Mouse (Mus musculus) MEL (cell line): ENCODE results near the gene Erbb2. TPM values are rescaled to one million over a fixed set of nuclear protein-coding genes. Genes with fewer than 3 reads are reported as not detected.

ENCODE experiments used
- DNase-seq: peaks from one replicate; pipeline ENCODE4 v3.0.0; 2011; ENCODE audit warnings: low read depth, low spot score
- H3K27ac ChIP-seq: 2 replicates; pipeline ENCODE4 v1.5.1; 2012; ENCODE audit warnings: low read depth, mild to moderate bottlenecking, control low read depth, low read length, moderate library complexity; ENCODE audit not compliant: control insufficient read depth
- H3K27me3 ChIP-seq, 2 experiments: fragments of 150-350 bp in 1 of 2; sonication (generic) in 1 of 2; 2 replicates each; pipeline ENCODE4 v1.6.1; 2012; ENCODE audit warnings: low read length in 2 of 2, mild to moderate bottlenecking in 2 of 2, improper control_type of control experiment in 1 of 2, moderate library complexity in 1 of 2; ENCODE audit not compliant: insufficient read depth in 2 of 2, control insufficient read depth in 1 of 2
- H3K36me3 ChIP-seq, 2 experiments: 2 replicates each; pipeline ENCODE4 v1.6.1; 2012 to 2014; ENCODE audit warnings: low read length in 2 of 2, improper control_type of control experiment in 1 of 2, inconsistent platforms in 1 of 2, mild to moderate bottlenecking in 1 of 2; ENCODE audit not compliant: insufficient read depth in 2 of 2, control insufficient read depth in 1 of 2
- H3K4me1 ChIP-seq, 2 experiments: fragments of 150-350 bp in 1 of 2; sonication (generic) in 1 of 2; 2 replicates each; pipeline ENCODE4 v1.6.1; 2012; ENCODE audit warnings: low read length in 2 of 2, improper control_type of control experiment in 1 of 2, mild to moderate bottlenecking in 1 of 2; ENCODE audit not compliant: insufficient read depth in 2 of 2, control insufficient read depth in 1 of 2
- H3K4me3 ChIP-seq, 2 experiments: fragments of 150-350 bp in 1 of 2; sonication (generic) in 1 of 2; 2 replicates each; pipeline ENCODE4 v1.5.1; 2012; ENCODE audit warnings: low read depth in 2 of 2, low read length in 2 of 2, mild to moderate bottlenecking in 2 of 2, moderate library complexity in 2 of 2, control low read depth in 1 of 2, improper control_type of control experiment in 1 of 2; ENCODE audit not compliant: control insufficient read depth in 1 of 2, insufficient read depth in 1 of 2
- H3K79me2 ChIP-seq: 2 replicates; pipeline ENCODE4 v1.6.1; 2012; ENCODE audit warnings: mild to moderate bottlenecking, low read length, moderate library complexity; ENCODE audit not compliant: control insufficient read depth, poor library complexity, insufficient read depth
- H3K9ac ChIP-seq: 2 replicates; pipeline ENCODE4 v1.6.1; 2012; ENCODE audit warnings: low read depth, mild to moderate bottlenecking, control low read depth, low read length, moderate library complexity; ENCODE audit not compliant: control insufficient read depth, poor library complexity, severe bottlenecking
- H3K9me3 ChIP-seq: fragments of 150-350 bp; sonication (generic); replicated peaks from 2 replicates; pipeline ENCODE4 v1.6.1; 2012; ENCODE audit warnings: mild to moderate bottlenecking, low read length, improper control_type of control experiment, moderate library complexity; ENCODE audit not compliant: insufficient read depth
- BHLHE40 ChIP-seq: IDR thresholded peaks from 2 replicates; pipeline ENCODE4 v1.6.1; 2012; ENCODE audit warnings: low read depth, mild to moderate bottlenecking, inconsistent platforms, low read length, improper control_type of control experiment, borderline replicate concordance
- CHD1 ChIP-seq: IDR thresholded peaks from 2 replicates; pipeline ENCODE4 v1.6.1; 2012; ENCODE audit warnings: low read depth, mild to moderate bottlenecking, inconsistent platforms, low read length, improper control_type of control experiment
- CHD2 ChIP-seq: IDR thresholded peaks from 2 replicates; pipeline ENCODE4 v1.6.1; 2011; ENCODE audit warnings: low read length, improper control_type of control experiment
- CTCF ChIP-seq, 3 experiments: IDR thresholded peaks in 2 of 3; conservative IDR thresholded peaks in 1 of 3; 2 replicates each; pipeline ENCODE4 v1.5.1; 2011 to 2012; ENCODE audit warnings: low read length in 3 of 3, low read depth in 2 of 3, mild to moderate bottlenecking in 2 of 3, improper control_type of control experiment in 1 of 3, inconsistent platforms in 1 of 3, mixed read lengths in 1 of 3, moderate library complexity in 1 of 3; ENCODE audit not compliant: control insufficient read depth in 1 of 3, insufficient read depth in 1 of 3, poor library complexity in 1 of 3, severe bottlenecking in 1 of 3
- E2F4 ChIP-seq: IDR thresholded peaks from 2 replicates; pipeline ENCODE4 v1.6.1; 2011; ENCODE audit warnings: low read depth, low read length, improper control_type of control experiment, borderline replicate concordance
- EP300 ChIP-seq, 2 experiments: IDR thresholded peaks; 2 replicates each; pipeline ENCODE4 v1.6.1; 2011; ENCODE audit warnings: improper control_type of control experiment in 2 of 2, low read length in 2 of 2, low read depth in 1 of 2, mild to moderate bottlenecking in 1 of 2
- GATA1 ChIP-seq: IDR thresholded peaks from 2 replicates; pipeline ENCODE4 v1.6.1; 2011; ENCODE audit warnings: low read depth, low read length, improper control_type of control experiment
- HCFC1 ChIP-seq: IDR thresholded peaks from 2 replicates; pipeline ENCODE4 v1.6.1; 2012; ENCODE audit warnings: low read depth, mild to moderate bottlenecking, inconsistent platforms, low read length, improper control_type of control experiment, moderate library complexity
- JUND ChIP-seq: IDR thresholded peaks from 2 replicates; pipeline ENCODE4 v1.6.1; 2011; ENCODE audit warnings: low read depth, mild to moderate bottlenecking, improper control_type of control experiment, low read length
- KAT2A ChIP-seq: conservative IDR thresholded peaks from 2 replicates; pipeline ENCODE4 v1.6.1; 2012; ENCODE audit warnings: low read depth, low read length, improper control_type of control experiment, inconsistent platforms
- MAFK ChIP-seq: IDR thresholded peaks from 2 replicates; pipeline ENCODE4 v1.6.1; 2011; ENCODE audit warnings: low read depth, mild to moderate bottlenecking, low read length, improper control_type of control experiment, borderline replicate concordance
- MAX ChIP-seq: IDR thresholded peaks from 2 replicates; pipeline ENCODE4 v1.6.1; 2011; ENCODE audit warnings: low read length, improper control_type of control experiment
- MAZ ChIP-seq: IDR thresholded peaks from 2 replicates; pipeline ENCODE4 v1.6.1; 2012; ENCODE audit warnings: low read depth, mild to moderate bottlenecking, inconsistent platforms, low read length, improper control_type of control experiment
- MEF2A ChIP-seq: IDR thresholded peaks from 2 replicates; pipeline ENCODE4 v1.6.1; 2014; ENCODE audit warnings: low read depth, mild to moderate bottlenecking, inconsistent platforms, low read length, improper control_type of control experiment; ENCODE audit not compliant: poor library complexity, insufficient replicate concordance, severe bottlenecking; ENCODE audit errors: extremely low read depth
- MYB ChIP-seq: IDR thresholded peaks from 2 replicates; pipeline ENCODE4 v1.6.1; 2011; ENCODE audit warnings: mild to moderate bottlenecking, low read depth, low read length, improper control_type of control experiment
- MYC ChIP-seq: IDR thresholded peaks from 2 replicates; pipeline ENCODE4 v1.6.1; 2011; ENCODE audit warnings: low read depth, mild to moderate bottlenecking, low read length, improper control_type of control experiment, moderate library complexity
- NRF1 ChIP-seq: IDR thresholded peaks from 2 replicates; pipeline ENCODE4 v1.6.1; 2014; ENCODE audit warnings: low read depth, mild to moderate bottlenecking, inconsistent platforms, low read length, improper control_type of control experiment, moderate library complexity; ENCODE audit not compliant: poor library complexity, insufficient read depth, severe bottlenecking
- POLR2A ChIP-seq, 2 experiments: IDR thresholded peaks; 2 replicates each; pipeline ENCODE4 v1.6.1; 2011 to 2012; ENCODE audit warnings: low read length in 2 of 2, mild to moderate bottlenecking in 2 of 2, control low read depth in 1 of 2, improper control_type of control experiment in 1 of 2, low read depth in 1 of 2, moderate library complexity in 1 of 2; ENCODE audit not compliant: control insufficient read depth in 1 of 2, insufficient read depth in 1 of 2, poor library complexity in 1 of 2
- POLR2AphosphoS2 ChIP-seq: IDR thresholded peaks from 2 replicates; pipeline ENCODE4 v1.6.1; 2011; ENCODE audit warnings: low read length, improper control_type of control experiment
- POLR2AphosphoS5 ChIP-seq: IDR thresholded peaks from 2 replicates; pipeline ENCODE4 v1.6.1; 2012; ENCODE audit warnings: low read depth, borderline replicate concordance, mild to moderate bottlenecking, inconsistent platforms, low read length, moderate library complexity, mixed read lengths
- RCOR1 ChIP-seq: IDR thresholded peaks from 2 replicates; pipeline ENCODE4 v1.6.1; 2012; ENCODE audit warnings: low read depth, mild to moderate bottlenecking, inconsistent platforms, low read length, improper control_type of control experiment
- SIN3A ChIP-seq: IDR thresholded peaks from 2 replicates; pipeline ENCODE4 v1.6.1; 2012; ENCODE audit warnings: low read length, improper control_type of control experiment, inconsistent platforms
- SMC3 ChIP-seq: IDR thresholded peaks from 2 replicates; pipeline ENCODE4 v1.6.1; 2011; ENCODE audit warnings: low read depth, low read length, improper control_type of control experiment
- TAL1 ChIP-seq: IDR thresholded peaks from 2 replicates; pipeline ENCODE4 v1.6.1; 2012; ENCODE audit warnings: mild to moderate bottlenecking, inconsistent platforms, low read length, moderate library complexity, mixed read lengths
- TBP ChIP-seq: IDR thresholded peaks from 2 replicates; pipeline ENCODE4 v1.8.0; 2011; ENCODE audit warnings: low read depth, low read length, improper control_type of control experiment
- UBTF ChIP-seq: IDR thresholded peaks from 2 replicates; pipeline ENCODE4 v1.6.1; 2012; ENCODE audit warnings: low read depth, mild to moderate bottlenecking, inconsistent platforms, low read length, improper control_type of control experiment, moderate library complexity, borderline replicate concordance; ENCODE audit not compliant: insufficient read depth
- USF2 ChIP-seq, 2 experiments: IDR thresholded peaks; 2 replicates each; pipeline ENCODE4 v1.6.1; 2011 to 2012; ENCODE audit warnings: improper control_type of control experiment in 2 of 2, low read length in 2 of 2, borderline replicate concordance in 1 of 2, inconsistent platforms in 1 of 2, low read depth in 1 of 2, mild to moderate bottlenecking in 1 of 2; ENCODE audit not compliant: insufficient read depth in 1 of 2
- ZKSCAN1 ChIP-seq: IDR thresholded peaks from 2 replicates; pipeline ENCODE4 v1.6.1; 2012; ENCODE audit warnings: low read depth, mild to moderate bottlenecking, inconsistent platforms, low read length, improper control_type of control experiment, moderate library complexity
- polyA plus RNA-seq, 2 experiments: library from polyadenylated mRNA; stranded (reverse) in 1 of 2; unstranded in 1 of 2; fragments of >175 nt in 1 of 2; fragments of >200 nt in 1 of 2; gene quantifications; 2 replicates each; pipeline versions ENCODE4 v1.2.1 to v1.2.4; 2012; ENCODE audit warnings: low replicate concordance in 2 of 2, low read depth in 1 of 2; ENCODE audit not compliant: insufficient read length in 2 of 2, insufficient read depth in 1 of 2, missing spikeins in 1 of 2
- total RNA-seq: library from RNA; depleted of rRNA; stranded (reverse); fragments of 300-350 nt; gene quantifications from 2 replicates; pipeline ENCODE4 v1.2.3, GENCODE M21; 2012

Erbb2 gene
- total and polyA plus RNA-seq, 3 experiments = not detected

DNA sequence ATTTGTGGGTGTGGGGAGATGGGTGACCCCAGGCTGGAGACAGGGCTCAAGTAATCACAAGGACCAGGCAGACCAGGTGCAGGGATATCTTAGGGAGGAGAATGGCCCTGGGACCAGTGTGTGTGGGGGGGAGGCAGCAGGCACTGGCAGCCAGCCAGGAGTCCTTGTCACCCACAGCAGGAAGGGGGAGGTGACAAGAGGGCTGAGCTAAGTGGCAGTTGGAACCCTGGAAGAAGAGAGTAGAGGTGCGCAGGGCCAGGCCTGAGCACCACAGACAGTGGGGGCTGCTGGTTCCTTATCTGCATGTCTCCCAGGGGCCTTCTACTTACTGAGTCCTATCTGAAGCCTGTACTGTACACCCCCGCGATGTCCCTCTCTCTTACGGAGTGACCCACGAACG is 19.0 kb upstream of the Erbb2 start (continued):
- TF ChIP-seq MAFK (no peak), TAL1 (peak; percentile 70), RCOR1 (peak; percentile 41; the same call in 1 of the 2 replicates), SMC3 (no peak), BHLHE40 (peak; percentile 31; the same call in 1 of the 2 replicates), MEF2A (no peak), NRF1 (peak; percentile 78), CTCF (IDR thresholded peaks at IDR 0.05 in 2 of 3, conservative IDR thresholded peaks at IDR 0.05 in 1 of 3; ENCODE audit: control insufficient read depth in 1 of 3, insufficient read depth in 1 of 3, low read depth in 2 of 3, low read length in 3 of 3, poor library complexity in 1 of 3, severe bottlenecking in 1 of 3) (no peak), SIN3A (peak; percentile 88), GATA1 (peak; percentile 87), JUND (no peak), MYB (peak; percentile 88), POLR2AphosphoS2 (peak; percentile 69), HCFC1 (peak; percentile 68), MAZ (peak; percentile 87; the same call in 1 of the 2 replicates), MAX (peak; percentile 48), TBP (peak; percentile 75), CHD2 (no peak), USF2 (IDR thresholded peaks at IDR 0.05; ENCODE audit: borderline replicate concordance in 1 of 2, insufficient read depth in 1 of 2, low read depth in 1 of 2, low read length in 2 of 2) (no peak), CHD1 (no peak), ZKSCAN1 (no peak), POLR2A (IDR thresholded peaks at IDR 0.05; ENCODE audit: control insufficient read depth in 1 of 2, insufficient read depth in 1 of 2, low read depth in 1 of 2, low read length in 2 of 2, poor library complexity in 1 of 2) (peak in 1 of 2 experiments; percentile 93; a peak in 2 of 4 replicates), MYC (no peak), EP300 (IDR thresholded peaks at IDR 0.05; ENCODE audit: low read depth in 1 of 2, low read length in 2 of 2) (peak; percentile 77 to 90), E2F4 (no peak)

DNA sequence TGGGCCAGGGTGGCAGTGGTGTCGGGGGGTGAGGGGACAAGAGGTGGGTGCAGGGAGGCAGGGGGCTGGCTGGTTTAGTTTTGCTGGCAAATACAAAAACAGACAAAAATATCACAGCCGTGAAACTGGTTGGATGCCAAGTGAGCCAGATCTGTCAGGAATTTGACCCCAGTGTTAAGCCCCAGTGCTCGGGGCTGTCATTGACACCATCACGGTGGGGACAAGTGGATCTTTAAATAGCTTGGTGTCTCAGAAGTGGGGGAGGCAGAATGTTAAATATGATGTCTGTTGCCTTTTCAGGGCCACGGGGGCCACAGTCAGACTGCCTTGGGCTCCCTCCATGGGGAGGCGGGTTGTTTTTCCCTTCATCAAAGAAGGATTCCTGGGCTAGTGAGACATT is 18.0 kb upstream of the Erbb2 start:
- Histone ChIP-seq H3K9me3 (no peaks in the 10 kb centered on the region), H3K4me1 (peaks cover 21 to 40% of the 10 kb centered on the region in 2 experiments), H3K27ac (peak overlapping the region; percentile 79), H3K4me3 (no peak overlapping the region), H3K9ac (peak overlapping the region; percentile 53; the same call in 1 of the 2 replicates), H3K36me3 (peaks cover 0 to 26% of the 10 kb centered on the region in 2 experiments; a peak in 2 of 4 replicates), H3K27me3 (no peaks in the 10 kb centered on the region), H3K79me2 (no peaks in the 10 kb centered on the region)
- peak; percentile 44 for DNase-seq
- TF ChIP-seq UBTF = no peak
- no peak for TF ChIP-seq MAX
- TF ChIP-seq MYB = no peak
- no peak for TF ChIP-seq POLR2AphosphoS5
- no peak for TF ChIP-seq KAT2A
